Mouse (Mus musculus) CH12.LX (cell line): ENCODE results near the gene Cxxc4.

Experiments
- CHD1 ChIP-seq: IDR thresholded peaks from 2 replicates; pipeline ENCODE4 v1.6.1; 2012; ENCODE audit warnings: low read depth, low read length, improper control_type of control experiment, inconsistent platforms
- CHD2 ChIP-seq: IDR thresholded peaks from 2 replicates; pipeline ENCODE4 v1.6.1; 2011; ENCODE audit warnings: low read length, improper control_type of control experiment
- MAX ChIP-seq: IDR thresholded peaks from 2 replicates; pipeline ENCODE4 v1.6.1; 2011; ENCODE audit warnings: low read length, improper control_type of control experiment
- POLR2A ChIP-seq: IDR thresholded peaks from 2 replicates; pipeline ENCODE4 v1.6.1; 2011; ENCODE audit warnings: low read depth, mild to moderate bottlenecking, improper control_type of control experiment, low read length
- TCF12 ChIP-seq: IDR thresholded peaks from 2 replicates; pipeline ENCODE4 v1.6.1; 2014; ENCODE audit warnings: low read depth, mild to moderate bottlenecking, inconsistent platforms, low read length, improper control_type of control experiment
- USF1 ChIP-seq: IDR thresholded peaks from 2 replicates; pipeline ENCODE4 v1.6.1; 2014; ENCODE audit warnings: low read depth, mild to moderate bottlenecking, inconsistent platforms, low read length, improper control_type of control experiment

- no peak for TF ChIP-seq CHD2
- no peak for TF ChIP-seq USF1
- no peak for TF ChIP-seq CHD1
- no peak for TF ChIP-seq POLR2A
- TF ChIP-seq TCF12 = no peak
- no peak for TF ChIP-seq MAX
Observed at GRCm38 (mm10) chr3:134210950-134211349, 25.3 kb upstream of the Cxxc4 start.
